Mouse (Mus musculus): ENCODE data around the gene Fancg. TPM values are rescaled to one million over a fixed set of nuclear protein-coding genes. Genes with fewer than 3 reads are reported as not detected.
"Not testable (repeated sequence)": the region's sequence is repeated elsewhere in the genome, so short reads cannot be mapped to it uniquely, and the experiment has no call there.

Gene Fancg
- total RNA-seq, 2 experiments from 2014 or later: 5.8 to 6.7 TPM

DNA sequence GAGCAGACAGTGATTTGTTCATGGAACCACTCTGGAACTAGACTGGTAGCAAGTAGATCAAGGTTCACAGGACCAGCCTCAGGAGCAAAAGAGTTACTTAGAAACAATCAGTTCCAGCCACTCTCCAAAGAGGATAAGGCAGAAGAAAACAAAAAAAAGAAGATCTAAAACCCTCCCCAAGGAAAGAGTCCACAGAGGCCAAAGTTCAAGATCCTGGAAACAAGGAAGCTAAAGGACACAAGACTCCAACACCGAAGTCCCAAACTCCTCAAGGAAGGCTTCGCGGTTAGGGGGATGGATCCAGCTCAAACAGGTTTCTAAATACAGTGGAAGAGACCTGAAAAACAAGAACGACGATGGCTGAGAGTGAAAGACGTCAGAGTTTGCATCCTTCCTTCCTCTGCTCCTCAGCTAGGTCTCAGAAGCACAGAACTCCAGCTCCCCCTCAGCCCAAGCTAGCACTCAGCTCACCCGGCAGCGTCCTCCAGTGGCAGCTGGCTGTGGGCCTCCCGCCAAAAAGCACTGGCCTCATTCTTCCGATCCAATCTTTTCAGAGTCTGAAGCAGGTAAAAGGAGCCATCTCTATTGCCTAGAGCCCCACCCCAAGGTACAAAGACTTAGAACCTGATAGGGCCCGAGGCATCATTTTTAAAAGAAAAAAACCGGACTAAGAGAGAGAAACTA is 7.4 kb downstream of the Fancg start:
- intact Hi-C loops (cut with DNase I): no loop called here
- DNase-seq: no peak

DNA sequence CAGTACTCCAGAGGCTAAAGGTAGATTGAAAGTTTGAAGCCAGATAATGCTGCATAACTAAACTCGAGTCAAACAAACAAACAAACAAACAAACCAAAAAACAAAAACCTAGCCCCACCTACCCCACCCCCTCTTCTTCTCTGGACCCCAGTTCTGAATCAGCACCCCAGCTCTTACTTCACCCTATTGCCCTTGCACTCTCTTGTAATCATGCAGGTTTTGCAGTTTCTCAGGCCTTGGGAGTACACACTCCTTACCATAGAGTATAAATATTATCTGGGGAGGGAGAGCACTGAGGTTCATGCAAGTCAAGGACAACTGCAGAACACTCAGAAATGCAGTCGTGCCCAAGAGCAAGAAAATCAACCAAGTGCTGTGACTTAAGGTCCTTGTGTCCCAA is 9.0 kb downstream of the Fancg start:
- DNase-seq: no peak
- intact Hi-C loops (cut with DNase I): no loop called here

DNA sequence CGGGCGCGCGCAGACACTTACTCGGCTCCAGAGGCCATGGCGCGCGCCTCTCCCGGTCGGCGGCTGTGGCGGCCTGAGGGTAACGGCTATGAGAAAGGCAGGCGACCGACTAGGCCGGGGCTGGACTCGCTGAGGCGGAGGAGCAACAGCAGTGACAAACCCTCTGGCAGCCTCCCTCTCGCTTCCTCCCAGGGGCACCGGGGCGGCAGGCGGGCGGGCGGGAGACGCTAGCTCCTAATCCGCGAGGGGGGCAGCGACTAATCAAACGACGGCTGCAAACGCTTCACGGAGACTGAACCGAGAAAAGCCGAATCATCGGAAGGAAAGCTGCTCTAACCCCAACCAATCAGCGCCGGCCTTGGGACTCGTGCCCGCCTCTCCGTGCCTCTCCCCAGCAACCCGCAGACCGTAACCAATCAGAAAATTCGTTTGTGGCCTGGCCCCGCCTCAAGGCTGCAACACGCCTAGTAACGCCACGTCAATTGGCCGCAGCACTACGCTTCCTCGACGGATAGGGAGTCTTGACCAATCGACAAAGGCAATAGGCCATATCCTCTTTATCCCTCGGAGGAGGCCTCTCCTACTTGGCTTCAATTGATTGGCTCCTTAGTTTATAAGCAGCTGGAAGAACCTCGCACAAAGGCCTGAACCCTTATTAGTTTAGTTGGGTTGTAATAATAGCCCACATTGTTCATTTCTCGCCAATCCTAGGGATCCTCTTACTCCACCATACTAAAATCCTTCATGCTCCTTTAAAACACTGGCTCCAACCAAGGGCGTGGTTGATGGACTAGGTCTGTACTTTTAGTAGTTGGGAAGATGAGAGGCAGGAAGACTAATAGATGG is 9.9 kb downstream of the Fancg start, which contains the start of gene Vcp:
Gene Vcp (minus strand): TSS at position 367 of the 846 bp plus-strand sequence.
- intact Hi-C loops (cut with DNase I): not testable (repeated sequence)
- peak; percentile 99 to 100 for DNase-seq

DNA sequence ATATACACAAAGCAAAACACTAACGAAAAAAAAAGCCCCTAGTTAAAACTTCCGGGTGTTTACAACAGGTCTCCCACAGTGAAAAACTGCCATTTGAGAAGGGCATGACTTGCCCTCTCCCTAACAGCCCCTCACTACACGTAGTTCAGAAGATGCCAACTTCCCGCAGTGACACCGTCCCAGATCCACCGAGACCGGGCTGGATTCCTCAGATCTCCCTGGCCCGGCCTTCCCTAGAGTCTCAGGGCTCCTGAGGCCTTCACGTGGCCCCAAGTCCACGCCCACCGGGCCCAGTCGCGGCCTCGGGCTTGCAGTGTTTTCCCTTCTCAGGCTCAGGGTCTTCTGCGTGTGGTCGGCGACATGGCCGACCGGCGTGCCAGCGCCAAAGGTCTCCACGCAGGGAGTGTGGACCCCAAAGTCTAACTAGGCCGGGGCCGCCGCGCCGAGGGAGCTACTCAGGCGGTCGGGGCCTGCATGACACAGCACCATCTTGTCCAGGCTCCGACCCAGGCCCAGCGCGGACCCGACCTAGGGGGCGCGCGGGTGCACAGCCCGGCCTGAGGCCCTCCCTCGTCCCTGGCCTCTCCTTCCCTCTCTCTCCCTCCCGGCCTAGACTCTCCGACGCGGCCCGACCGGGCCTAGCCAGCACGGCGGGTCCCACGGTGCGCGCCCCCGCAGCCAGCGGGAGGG is 10.7 kb downstream of the Fancg start:
- DNase-seq: peak; percentile 82 to 84
- intact Hi-C loops (cut with DNase I): no loop called here

DNA sequence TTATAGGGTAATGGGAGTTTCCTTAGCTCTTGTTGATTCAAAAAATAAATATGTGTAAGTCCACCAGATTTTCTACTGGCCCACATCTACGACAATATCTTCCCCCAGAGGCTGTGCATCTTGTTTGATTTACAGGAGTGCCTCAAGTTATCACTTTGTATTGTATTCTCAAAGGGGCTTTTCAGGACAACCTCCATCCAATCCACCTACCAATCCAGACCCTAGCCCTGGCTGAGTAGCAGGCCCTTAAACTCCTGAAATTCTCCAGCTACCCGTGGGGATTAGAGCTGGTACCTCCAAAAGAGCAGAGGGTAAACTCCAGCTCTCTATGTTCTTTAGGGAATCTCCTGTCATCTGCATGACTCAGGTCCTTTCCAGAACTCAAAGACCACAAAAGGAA is 12.3 kb downstream of the Fancg start:
- no peak for DNase-seq
- intact Hi-C loops (cut with DNase I): no loop called here

DNA sequence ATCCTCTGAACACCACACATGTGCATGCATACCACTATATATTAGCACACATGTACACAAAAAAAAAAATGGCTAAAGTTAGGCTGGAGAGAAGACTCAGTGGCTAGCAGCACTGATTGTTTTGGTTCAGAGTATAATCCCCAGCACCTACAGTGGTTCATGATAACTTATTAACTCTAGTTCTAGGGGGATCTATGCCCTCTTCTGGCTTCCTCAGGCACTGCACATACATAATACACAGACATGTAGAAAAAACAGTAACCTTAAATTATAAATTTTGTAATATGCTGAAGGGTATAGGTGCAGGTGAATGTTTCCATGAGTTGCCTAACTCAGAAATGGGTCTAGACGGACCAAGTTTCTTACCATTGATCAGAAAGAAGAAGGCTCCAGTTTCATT is 22.0 kb downstream of the Fancg start:
- intact Hi-C loops (cut with DNase I): no loop called here
- DNase-seq: no peak

DNA sequence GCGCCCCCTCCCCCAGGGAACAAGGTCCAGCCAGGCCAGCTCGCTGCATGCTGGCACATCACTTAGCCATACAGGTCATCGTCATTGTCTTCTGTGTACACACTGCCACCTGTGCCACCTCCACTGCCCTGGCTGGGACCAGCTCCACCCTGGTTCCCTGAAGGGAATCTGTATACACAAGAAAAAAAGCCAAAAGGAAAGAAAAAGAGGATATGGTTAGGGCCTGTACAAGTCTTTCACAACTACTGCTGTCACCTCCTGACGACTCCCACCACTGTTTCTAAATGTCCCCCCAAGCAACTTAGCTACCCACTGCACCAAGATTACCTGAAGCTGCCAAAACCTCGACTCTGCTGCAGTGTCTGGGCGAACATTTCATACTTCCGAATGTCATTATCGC is 29.8 kb downstream of the Fancg start:
- intact Hi-C loops (cut with DNase I); DNase-seq: not testable (repeated sequence)

DNA sequence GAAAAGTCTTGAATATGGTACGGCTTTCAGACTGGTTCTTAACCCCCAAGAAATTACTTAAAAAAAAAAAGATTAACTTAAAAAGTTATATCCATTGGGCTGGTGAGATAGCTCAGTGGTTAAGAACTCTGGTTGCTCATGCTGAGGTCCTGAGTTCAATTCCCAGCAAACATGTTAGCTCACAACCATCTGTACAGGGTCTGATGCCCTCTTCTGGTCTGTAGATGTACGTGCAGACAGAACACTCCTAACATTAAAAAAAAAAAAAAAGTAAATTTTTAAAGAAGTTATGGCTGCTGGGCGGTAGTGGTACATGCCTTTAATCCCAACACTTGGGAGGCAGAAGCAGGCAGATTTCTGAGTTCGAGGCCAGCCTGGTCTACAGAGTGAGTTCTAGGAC is 32.2 kb downstream of the Fancg start:
- no peak for DNase-seq
- intact Hi-C loops (cut with DNase I): no loop called here

DNA sequence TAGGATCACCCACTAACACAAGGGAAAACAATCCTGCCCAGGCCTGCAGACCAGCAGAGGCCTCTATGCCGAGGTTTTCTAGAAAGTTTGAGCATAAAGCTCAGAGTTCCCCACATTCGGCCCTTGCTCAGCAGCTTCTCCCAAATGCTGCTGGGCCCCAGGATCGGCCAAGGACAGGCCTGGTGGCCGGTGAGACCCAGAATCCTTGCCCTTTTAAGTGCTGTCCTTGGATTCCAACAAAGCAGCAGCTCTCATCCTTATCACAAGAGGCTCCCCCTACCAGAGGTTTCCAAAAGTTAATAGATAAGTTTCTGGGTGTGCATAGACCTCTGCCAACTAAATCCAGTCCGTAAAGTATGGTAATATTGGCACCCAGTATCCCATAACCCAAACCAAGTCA is 36.4 kb downstream of the Fancg start:
- intact Hi-C loops (cut with DNase I): no loop called here
- DNase-seq: no peak

DNA sequence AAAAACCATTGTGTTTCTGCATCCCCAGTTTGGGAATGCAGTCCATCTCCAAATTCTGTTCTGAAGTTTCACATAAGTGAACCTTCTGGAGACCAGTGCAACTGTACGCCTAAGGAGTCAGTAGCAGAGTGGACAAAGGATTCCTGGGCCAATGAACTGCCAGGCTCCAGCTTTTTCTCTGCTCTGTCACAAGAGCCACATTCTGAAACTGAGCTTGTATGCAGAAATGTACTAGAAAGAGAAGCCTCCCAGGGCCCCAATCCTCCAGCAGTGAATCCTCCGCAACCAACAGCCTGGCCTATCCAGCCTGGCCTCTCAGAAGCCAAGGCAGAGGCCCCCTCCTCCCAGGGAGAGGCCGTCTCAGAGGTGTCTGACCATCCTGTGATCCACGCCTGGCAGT is 37.4 kb downstream of the Fancg start:
- DNase-seq: no peak
- intact Hi-C loops (cut with DNase I): no loop called here

DNA sequence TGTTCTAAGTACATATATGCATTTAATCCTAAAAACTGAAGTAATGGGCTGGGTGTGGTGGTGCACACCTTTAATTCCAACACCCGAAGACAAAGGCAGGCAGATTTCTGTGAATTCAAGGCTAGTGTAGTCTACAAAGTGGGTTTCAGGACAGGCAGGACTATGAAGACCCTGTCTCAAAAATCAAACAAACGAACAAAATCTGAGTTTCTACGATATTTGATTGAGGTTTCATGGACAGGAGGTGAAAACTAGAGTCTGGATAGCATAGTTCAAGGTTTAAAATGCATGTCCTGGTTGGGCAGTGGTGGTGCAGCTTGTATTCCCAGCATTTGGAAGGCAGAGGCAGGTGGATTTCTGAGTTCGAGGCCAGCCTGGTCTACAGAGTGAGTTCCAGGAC is 41.0 kb downstream of the Fancg start, which contains the start of gene 1700022I11Rik:
Gene 1700022I11Rik (plus strand): TSS at position 301 of the 400 bp plus-strand sequence.
- intact Hi-C loops (cut with DNase I): no loop called here
- DNase-seq: no peak

DNA sequence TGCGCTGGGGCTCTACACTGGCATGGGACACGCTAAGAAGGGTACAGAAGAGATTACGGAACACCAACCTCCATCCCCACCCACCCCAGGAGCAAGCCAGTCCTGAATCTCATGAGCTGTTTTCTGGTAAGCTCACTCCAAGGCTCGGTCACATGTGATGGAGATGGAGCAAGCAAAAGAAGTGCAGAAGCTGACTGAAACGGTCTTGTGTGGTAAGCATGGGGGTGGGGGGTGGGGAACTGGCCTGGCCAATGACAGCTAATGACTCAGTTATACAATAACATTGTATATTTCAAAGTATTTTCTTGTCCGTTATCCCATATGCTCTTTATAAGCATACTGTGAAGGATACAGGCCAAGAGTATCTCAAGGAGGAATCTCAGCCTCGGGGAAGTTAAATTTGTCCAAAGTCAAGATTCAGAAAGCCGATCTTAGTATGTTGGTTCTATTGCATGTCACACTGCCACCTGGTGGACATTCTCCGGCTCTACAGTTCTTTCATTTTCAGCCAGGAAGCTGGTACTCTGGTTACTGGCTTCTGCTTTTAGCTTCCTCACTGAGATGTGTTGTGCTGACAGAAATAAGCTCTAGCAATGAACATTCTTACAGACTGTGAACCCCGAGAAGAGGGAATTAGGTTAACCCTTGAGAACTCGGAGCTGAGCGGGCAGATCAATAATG is 45.1 kb downstream of the Fancg start:
- intact Hi-C loops (cut with DNase I): loop anchor here (1.0 kb wide), 1 partner anchor 88 kb away; no protein-coding TSS in a partner anchor
- DNase-seq: peak; percentile 58 to 74

DNA sequence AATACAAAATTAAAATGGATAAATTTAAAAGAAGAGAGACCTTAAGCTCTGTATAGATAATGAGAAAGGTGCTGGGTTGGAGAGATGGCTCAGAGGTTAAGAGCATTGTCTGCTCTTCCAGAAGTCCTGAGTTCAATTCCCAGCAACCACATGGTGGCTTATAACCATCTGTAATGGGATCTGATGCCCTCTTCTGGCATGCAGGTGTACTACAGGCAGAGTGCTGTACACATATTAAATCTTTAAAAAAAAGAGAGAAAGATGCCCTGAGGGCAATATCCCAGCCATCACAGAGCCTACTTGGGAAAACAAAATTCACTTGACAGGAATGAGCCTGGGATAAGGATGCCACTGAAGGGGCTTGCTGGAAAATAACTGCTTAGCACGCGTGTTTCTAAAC is 46.8 kb downstream of the Fancg start:
- no peak for DNase-seq
- intact Hi-C loops (cut with DNase I): no loop called here

DNA sequence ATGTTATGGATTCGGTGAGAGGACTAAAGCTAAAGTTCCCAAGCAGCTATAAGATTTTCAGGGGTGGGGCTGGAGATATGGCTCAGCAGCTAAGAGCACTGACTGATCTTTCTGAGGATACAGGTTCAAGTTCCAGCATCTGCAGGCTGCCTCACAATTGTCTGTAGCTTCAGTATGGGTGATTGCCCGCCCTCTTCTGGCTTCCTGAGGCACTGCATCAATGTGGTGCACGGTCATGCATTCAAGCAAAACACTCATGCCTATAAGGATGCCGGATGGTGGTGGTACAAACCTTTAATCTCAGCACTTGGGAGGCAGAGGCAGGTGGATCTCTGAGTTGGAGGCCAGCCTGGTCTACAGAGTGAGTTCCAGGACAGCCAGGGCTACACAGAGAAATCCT is 48.7 kb downstream of the Fancg start:
- intact Hi-C loops (cut with DNase I): loop anchor here (2.0 kb wide), 1 partner anchor 15 kb away; no protein-coding TSS in a partner anchor
- DNase-seq: peak; percentile 68 to 79

DNA sequence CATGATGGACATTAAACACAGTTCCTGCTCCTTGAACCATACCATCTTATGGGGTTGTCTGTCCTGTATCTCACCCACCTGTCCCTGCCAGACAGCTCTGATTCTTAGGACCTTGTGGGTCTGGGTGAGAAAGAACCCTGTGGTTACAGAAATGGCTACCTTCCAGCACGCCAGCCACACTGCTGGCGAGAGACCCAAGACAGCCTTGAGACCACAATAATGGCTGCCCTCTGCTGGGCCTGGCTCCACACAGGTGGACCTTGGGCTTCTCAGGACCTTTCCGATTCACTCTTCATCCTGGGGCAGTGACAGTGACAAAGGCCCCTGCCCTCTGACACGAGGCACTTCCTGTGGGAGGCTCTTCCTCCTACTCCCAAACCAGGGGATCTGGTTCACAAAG is 50.9 kb downstream of the Fancg start:
- intact Hi-C loops (cut with DNase I): no loop called here
- peak in 1 of 2 experiments; percentile 17 for DNase-seq

DNA sequence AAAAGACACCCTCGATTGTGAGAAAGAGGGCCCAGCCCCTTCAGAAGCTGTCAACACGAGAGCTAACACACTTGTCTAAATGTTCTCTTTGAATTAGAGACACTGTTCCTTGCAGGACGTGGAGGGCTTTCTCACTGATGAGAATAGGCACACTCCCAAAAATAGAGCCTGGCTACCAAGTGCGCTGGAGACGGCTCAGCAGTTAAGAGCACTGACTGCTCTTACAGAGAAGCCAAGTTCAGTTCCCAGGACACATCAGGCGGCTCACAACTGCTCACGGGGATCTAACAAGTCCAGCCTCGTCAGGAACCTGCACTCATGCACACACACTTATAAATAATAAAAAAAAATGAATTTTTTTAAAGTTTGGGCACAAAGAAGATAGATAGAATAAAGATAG is 51.4 kb downstream of the Fancg start:
- peak in 1 of 2 experiments; percentile 35 for DNase-seq

DNA sequence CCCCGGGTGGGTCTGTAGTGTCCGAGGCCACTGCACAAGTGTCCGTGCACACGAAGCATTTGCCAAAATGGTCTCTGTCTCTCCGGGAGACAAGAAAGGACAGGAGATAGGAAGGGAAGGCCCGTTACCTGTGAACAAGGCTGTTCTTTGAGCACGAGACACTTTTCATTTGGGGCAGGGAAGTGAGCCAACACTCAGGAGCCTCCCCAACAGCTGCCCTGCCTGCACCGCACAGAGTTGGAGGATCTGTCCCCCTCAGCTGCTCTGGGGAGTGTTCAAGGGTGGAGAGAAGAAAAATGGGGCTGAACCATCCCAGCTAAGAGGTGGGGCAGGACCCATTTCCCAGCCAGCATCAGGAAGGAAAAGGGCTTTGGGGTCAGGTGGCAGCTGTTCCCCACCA is 52.3 kb downstream of the Fancg start:
- DNase-seq: no peak
- intact Hi-C loops (cut with DNase I): no loop called here

More for the DNA sequence above, 51.4 kb downstream of the Fancg start:
- intact Hi-C loops (cut with DNase I): no loop called here

DNA sequence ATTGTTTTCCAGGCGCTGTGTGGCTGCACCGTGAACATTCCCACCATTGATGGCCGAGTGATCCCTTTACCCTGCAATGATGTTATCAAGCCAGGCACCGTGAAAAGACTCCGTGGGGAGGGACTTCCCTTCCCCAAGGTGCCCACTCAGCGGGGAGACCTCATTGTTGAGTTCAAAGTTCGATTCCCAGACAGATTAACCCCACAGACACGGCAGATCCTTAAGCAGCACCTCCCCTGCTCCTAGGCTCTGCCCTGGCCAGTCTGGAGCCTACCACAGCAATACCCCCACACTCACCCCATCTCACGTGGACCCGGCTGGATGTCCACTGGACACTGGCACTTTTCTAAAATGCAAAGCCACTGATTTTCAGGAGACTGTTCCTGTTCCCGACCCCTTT is 53.0 kb downstream of the Fancg start:
- intact Hi-C loops (cut with DNase I): no loop called here
- DNase-seq: no peak

DNA sequence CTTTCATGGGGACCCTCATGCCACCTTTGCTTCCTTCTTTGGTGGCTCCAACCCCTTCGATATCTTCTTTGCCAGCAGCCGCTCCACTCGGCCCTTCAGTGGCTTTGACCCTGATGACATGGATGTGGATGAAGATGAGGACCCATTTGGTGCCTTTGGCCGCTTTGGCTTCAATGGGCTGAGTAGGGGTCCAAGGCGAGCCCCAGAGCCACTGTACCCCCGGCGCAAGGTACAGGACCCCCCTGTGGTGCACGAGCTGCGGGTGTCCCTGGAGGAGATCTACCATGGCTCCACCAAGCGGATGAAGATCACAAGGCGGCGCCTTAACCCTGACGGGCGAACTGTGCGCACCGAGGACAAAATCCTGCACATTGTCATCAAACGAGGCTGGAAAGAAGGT is 53.7 kb downstream of the Fancg start:
- no peak for DNase-seq
- intact Hi-C loops (cut with DNase I): no loop called here

DNA sequence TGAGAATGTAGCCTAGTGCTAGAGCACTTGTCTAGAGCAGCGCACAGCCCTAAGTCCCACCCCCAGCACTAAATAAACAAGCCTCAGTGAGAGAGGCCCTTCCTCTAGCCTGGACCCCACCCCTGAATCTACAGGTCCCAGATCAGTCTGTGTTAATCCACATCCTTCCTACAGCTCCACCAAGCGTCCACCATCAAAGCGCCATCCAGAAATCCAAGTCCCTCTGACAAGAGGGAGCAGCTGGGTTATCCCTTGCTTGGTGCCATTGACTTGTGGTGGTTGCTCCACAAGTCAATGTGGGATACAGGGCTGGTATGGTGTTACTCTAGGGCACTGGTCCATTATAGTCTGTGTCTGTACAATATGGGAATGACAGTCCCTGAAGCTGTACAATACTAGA is 55.1 kb downstream of the Fancg start:
- DNase-seq: no peak
- intact Hi-C loops (cut with DNase I): no loop called here

DNA sequence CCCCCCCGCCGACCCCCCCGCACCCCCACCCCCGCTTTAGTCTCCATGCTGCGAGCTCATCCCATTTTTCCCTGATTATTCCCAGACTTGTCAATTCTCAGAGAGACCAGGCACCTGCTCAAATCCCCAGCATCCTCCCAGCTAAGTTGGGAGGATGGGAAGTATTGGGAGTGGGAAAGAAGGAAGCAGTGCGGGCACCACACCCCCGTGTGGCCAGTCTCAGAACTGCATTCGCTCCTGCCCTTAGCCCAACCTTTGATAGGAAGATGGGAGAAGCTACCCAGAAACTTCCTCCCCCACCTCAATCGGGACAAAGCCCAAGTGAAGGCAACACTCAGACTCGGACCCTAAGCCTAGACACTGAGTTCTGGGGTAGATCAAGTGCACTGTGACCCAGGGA is 56.0 kb downstream of the Fancg start:
- intact Hi-C loops (cut with DNase I): no loop called here
- peak; percentile 89 to 91 for DNase-seq
